Mouse (Mus musculus) kidney, adult 2 months (tissue): ENCODE data around the gene Katnal1.

ENCODE experiments used
- CTCF ChIP-seq: fragments of 200-500 bp; conservative IDR thresholded peaks from 2 replicates; pipeline ENCODE4 v1.5.1; 2011; ENCODE audit warnings: low read depth, mild to moderate bottlenecking, control low read depth, low read length, moderate library complexity, mixed read lengths; ENCODE audit not compliant: insufficient read depth, insufficient read length
- POLR2A ChIP-seq: fragments of 200-500 bp; IDR thresholded peaks from one replicate; pipeline ENCODE4 v1.6.1; 2011; ENCODE audit warnings: low read depth, low read length, control low read depth

DNA sequence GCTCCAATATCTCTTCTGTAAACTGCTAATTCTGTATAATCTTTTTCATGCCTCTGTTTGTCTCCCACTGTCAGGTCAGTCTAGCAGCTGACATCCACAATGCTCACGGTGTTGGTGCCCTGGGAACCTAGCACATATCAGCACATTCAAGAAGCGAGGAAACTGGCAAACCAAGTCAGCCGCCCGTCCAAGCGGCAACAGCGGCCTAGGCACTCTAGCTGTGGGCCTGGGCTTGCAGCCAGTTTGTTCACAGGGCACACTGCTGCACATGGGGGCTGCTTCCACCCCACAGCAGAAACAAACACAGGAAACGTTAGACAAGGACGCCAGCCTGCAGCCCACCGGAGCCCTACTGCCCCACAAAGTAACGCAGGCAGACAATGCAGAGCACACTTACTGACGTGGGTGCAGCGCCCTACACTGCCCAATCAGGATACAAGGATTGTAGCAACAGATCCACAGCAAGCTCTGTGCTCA is 31.1 kb downstream of the Katnal1 start:
- TF ChIP-seq CTCF (no peak), POLR2A (no peak)
